Mouse (Mus musculus) brain, adult 2 months (tissue): ENCODE measurements at regions not wholly inside any gene's neighbourhood (a gene's known extent, or its start where the extent isn't known, plus 50 kb on each side); places are given as distances from the start of the nearest gene placed in this dataset.

Source experiments
- DNase-seq: peaks from one replicate; pipeline ENCODE4 v3.0.0; 2011; ENCODE audit warnings: low read depth, low spot score

DNA sequence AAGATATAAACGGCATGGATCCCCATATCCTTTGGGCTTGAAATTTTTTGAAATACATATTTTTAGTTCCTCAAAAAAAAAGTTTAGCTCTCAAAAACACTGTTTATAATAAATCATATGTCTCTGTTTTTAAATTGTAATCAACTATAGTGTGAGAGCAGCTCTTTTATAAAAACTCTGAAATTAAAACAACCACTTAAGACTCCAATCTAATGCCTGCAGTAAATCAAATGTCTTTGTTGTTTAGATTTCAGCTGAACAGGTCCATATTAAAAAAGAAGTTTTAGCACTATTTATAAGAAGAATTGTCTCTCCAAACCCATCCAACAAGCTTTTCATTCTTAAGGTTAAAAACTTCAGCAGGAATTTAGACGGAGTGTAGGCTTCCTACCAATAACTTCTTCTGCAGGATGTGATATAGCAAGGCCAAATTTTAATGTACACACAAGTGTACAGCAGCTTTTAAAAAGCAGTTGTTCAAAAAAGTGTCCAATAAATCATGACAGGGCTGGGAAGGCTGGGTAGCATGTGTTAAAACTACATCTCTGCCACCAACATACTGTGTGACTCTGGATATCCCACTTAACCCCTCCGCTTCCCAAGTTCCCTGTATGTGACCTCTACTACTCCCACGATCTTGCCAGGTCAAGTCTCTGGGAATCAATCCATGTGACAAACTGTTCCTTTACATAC is 160.6 kb upstream of the Paip1 start:
- DNase-seq: no peak

- no peak for DNase-seq
Observed at GRCm38 (mm10) chr13:119268301-119268675, 160.1 kb upstream of the Paip1 start.

DNA sequence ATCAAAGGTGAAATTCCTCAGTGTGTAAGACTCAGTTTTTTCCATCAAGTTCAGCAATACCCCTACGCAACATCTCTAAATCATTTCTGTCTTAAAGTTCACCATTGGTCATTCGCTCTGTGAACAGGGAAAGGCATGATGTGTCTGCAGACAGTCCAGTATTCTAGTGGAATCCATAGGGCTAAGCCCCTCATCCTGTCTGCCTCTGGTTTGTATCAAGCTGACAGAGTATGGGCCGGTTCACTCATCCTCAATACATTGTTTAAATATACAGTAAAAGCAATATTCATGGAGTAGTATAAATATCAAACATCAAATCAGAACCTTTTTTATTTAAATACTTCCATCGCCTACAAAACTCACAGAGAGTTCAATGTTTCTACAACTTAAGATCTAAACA is 152.9 kb upstream of the Paip1 start:
- DNase-seq: no peak

DNA sequence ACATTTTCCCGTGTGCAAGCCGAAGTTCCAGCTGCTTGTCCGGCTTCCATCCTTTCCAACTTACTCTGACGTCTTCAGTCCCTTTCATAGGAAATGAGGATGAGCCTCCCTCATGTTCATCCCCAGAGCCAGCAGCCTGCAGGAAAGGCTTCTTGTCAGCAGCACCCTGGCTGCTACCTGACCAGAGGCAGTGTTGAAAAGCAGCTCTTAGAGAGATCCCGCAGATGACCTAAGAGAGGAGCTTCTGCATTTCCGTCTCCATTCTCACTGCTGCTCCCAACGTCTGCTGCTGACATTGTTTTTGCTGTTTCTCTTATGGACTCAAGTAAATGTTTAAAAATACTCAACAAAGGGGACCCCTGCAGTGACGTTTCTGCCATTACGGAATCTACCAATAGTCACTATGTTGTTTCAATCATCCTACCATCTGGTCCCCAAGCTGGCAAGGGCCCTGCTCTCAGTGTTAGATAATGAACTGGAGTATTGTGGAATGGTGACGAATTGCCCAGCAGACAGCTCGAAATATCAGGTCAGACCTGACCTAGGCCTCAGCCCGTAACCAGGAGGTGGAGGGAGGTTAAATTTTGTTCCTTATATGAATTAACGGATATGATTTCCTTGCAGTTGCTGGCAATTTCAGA is 151.0 kb upstream of the Paip1 start:
- no peak for DNase-seq

DNA sequence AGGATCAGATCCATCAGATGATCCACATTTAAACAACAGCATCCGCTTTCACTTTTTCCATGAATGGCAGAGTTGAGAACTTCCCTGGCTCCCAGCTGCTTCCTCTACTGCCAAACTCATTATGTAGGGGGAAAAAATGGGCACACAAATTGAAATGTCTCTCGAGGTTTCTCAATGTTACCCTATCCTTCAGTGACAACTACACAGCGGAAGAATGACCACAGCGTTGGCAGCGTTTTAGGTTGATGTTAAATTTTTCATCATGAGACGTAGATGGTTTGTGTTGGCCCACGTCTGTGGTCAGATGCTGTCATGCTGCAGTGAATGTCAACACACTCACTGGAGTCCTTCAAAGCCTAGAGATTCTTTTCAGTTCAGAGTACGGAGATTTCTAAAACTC is 149.0 kb upstream of the Paip1 start:
- DNase-seq: no peak

GRCm38 (mm10) chr13:119280622-119281021 is 147.8 kb upstream of the Paip1 start:
- no peak for DNase-seq

DNA sequence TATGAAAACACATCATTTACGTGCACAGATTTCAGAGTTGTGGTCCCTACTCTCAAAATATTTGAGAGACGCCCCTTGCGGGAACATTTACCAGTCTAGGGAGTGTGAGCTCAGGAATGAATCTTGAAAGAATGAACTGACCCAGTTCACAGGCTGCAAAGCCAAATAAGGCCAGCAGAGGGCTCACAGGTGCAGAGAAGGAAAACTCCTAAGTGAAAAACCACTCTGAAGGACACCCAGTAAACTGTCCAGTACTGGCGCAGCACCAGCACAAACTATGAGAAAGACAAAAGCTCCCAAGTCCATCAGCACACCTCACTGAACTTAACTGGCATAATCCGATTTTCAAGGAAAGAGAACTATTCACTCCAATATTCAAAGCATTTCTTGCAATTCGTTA is 145.0 kb upstream of the Paip1 start:
- DNase-seq: peak; percentile 61

DNA sequence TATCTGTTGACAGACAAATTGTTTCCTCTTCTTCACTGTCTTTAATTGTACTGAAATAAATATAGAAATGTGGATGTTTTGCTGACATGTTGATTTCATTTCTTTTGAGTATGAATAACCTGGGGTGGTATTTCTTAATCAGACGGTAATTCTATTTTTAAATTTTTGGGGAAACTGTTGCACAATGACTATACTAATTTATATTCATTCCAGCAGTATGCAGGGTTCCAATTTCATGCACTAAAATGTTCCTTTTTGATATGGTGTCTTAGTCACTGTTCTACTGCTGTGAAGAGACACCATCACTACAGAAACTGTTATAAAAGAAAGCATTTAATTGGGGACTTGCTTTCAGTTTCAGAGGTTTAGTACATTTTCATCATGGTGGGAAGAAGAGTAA is 119.2 kb upstream of the Paip1 start:
- no peak for DNase-seq

GRCm38 (mm10) chr13:119310013-119310412 is 118.4 kb upstream of the Paip1 start:
- no peak for DNase-seq

GRCm38 (mm10) chr13:119314356-119314755 is 114.0 kb upstream of the Paip1 start:
- DNase-seq: no peak

- DNase-seq: peak; percentile 55
Observed at GRCm38 (mm10) chr13:119318358-119318757, 110.0 kb upstream of the Paip1 start.

- no peak for DNase-seq
Observed at GRCm38 (mm10) chr13:119325510-119325909, 102.9 kb upstream of the Paip1 start.

DNA sequence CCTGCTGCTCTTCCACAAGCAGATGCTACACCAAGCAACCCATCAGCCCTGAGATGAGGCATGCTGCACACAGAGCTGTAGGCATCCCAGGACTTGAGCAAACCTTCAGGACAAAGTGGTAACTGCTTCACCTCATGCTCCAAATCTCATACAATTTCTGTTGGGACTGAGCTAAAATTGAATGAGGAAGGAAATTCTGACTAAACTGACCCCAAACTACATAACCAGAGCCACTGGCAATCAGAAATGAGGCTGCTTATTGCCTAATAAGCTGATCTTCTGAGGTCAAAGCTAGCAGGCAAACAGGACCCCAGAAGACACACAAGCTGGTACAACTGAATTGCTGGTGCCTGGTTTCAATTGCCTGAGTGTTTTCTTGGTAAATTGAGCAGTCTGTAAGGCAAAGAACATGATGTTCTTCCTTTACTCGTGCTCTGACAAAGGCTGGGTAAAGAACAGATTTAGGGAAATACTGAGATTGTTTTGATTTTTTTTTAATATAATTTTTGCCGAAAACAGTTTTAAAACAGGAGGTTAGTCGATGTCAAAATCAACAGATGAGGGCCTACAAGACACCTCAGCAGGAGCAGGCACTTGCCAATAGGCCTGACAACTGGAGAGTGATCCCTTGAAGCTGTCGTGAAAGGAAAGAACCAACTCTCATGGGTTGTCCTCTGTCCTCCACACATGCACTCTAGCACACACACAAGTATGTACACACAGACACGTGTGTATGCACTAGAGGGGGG is 101.3 kb upstream of the Paip1 start:
- DNase-seq: no peak

GRCm38 (mm10) chr13:119328731-119329130 is 99.7 kb upstream of the Paip1 start:
- DNase-seq: no peak

DNA sequence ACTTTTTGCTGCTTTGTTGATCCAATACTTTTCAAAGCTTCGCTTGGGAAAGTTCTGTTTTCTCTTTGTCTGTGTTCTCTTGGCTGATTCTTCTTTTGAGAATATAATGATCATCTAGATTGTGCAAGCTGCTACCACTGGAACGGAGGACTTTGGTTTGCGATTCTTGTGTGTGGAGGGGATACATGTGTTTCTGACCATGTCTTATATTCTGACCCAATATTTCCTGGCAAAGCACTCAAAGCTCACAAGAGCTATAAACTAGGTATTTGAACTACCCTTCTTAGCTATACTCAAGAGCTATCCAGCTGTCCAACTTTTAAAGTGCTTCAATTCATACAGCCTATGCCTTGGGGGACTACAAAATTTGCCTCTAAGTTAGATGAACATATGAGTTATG is 96.6 kb upstream of the Paip1 start:
- no peak for DNase-seq

DNA sequence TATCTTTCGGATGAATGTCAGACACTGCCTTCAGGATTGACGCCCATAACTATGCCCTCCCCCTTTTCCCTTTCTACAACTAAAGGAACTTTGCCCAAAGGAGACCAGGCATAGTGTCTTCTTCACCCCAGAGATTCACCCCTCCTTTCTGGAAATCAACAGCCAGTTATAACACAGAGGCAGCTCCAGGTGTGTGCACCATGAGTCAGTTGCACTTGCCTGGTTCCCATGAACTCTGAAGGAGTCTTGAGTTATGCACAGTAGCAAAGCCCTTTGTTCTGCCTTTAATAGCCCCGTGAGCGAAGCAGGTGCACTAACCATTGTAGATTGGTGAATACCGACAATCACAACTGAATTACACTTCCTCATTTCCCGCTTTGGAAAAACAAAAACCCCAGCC is 94.5 kb upstream of the Paip1 start:
- DNase-seq: no peak

GRCm38 (mm10) chr13:119337861-119338260 is 90.5 kb upstream of the Paip1 start:
- DNase-seq: peak; percentile 12

- no peak for DNase-seq
Observed at GRCm38 (mm10) chr13:119339016-119339415, 89.4 kb upstream of the Paip1 start.

DNA sequence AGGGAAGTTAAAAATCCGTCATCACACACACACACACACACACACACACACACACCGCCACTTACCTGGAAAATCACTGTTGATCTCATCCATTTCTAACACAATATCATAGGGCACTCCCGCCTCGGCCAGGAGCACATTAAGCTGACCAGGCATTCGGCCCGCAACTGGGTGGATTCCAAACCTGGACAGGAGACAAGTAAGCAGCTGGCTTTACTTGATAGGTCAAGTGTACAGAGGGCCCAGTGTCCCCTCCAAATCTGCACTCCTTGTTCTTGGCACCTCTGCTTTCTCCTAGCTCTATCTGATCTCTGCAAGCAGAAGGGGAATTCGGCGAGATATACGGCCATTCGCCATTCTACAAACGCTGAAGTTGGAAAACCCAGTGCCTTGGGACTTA is 88.6 kb upstream of the Paip1 start:
- peak; percentile 6 for DNase-seq

- peak; percentile 56 for DNase-seq
Observed at GRCm38 (mm10) chr13:119341833-119342232, 86.6 kb upstream of the Paip1 start.

- DNase-seq: no peak
Observed at GRCm38 (mm10) chr13:119342761-119343160, 85.6 kb upstream of the Paip1 start.

DNA sequence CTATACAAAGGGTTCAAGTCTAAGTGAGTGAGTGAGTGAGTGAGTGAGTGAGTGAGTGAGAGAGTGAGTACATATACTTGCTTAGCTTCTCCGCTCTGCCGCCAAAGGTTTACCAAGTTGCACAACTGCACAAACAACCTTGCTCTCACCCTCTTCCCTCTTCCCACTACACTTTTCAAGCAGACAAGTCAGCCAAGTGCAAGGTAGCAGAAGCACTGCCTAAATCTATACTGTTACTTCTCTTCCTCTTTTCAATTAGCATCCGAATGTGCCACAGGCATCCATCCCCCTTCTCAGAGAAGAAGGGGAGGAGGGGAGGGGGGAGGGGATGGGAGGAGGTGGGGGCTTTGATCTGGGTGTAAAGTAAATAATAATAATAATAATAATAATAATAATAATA is 80.4 kb upstream of the Paip1 start:
- no peak for DNase-seq

GRCm38 (mm10) chr13:119351346-119351745 is 77.1 kb upstream of the Paip1 start:
- DNase-seq: no peak
